Mouse (Mus musculus): Measurements from ENCODE around the gene Thnsl2. TPM values are rescaled to one million over a fixed set of nuclear protein-coding genes. Genes with fewer than 3 reads are reported as not detected.
A peak's percentile ranks its signal among the peaks of the same experiment; 100 is the strongest.

Gene Thnsl2
- polyA plus RNA-seq, 1 experiment from 2014 or later: 4.9 TPM

DNA sequence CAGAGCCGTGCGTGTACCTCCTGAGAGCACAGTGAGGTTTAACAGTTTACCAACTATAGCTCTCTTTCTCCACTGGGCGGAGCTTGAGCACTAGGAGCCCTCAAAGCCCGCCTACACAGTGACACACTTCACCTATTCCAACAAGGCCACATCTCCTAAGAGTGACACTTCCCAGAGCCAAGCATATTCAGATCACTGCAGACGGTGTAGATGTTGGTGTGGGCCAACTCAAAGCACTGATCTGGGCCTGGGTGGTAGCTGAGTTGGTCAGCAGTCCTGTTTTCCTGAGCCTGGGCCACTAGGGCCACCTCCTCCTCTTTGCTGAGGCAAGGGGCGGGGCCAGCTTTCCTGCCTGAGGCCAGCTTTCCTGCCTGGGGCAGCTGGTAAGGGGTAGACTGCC is 20.2 kb upstream of the Thnsl2 start:
- H3K4me3 ChIP-seq (ENCODE audit: low read depth, low read length): no peak overlapping the region
- no peak overlapping the region for H3K27ac ChIP-seq (ENCODE audit: low read depth, low read length)
- no peak overlapping the region for H3K4me2 ChIP-seq
- 0 out of 2 replicates have a peak overlapping the region, but pooled peaks have one; percentile 10 for H3K9ac ChIP-seq (ENCODE audit: low read depth, low read length)
- H3K36me3 ChIP-seq (ENCODE audit: control insufficient read depth, insufficient read depth, low read length): no peaks in the 10 kb centered on the region
- WGBS (ENCODE audit: insufficient replicate concordance): 28% methylated on average over 6 of the region's 6 CpGs
- no peaks in the 10 kb centered on the region for H3K27me3 ChIP-seq (ENCODE audit: control insufficient read depth, insufficient read depth, low read length)
- H3K4me1 ChIP-seq (ENCODE audit: control insufficient read depth, insufficient read depth, low read length): peaks cover 4% of the 10 kb centered on the region; the same call in 1 of the 2 replicates
- H3K9me3 ChIP-seq (replicated peaks; ENCODE audit: control insufficient read depth, low read length): no peaks in the 10 kb centered on the region
- 0 out of 2 replicates have a peak, but pooled peaks have one; percentile 35 for ATAC-seq (replicated peaks; ENCODE audit: insufficient number of reproducible peaks, low FRiP score, low TSS enrichment)

GRCm38 (mm10) chr6:71162269-71162668 is 18.0 kb upstream of the Thnsl2 start:
- no peaks in the 10 kb centered on the region for H3K36me3 ChIP-seq (ENCODE audit: control insufficient read depth, insufficient read depth, low read length)
- H3K27me3 ChIP-seq (ENCODE audit: control insufficient read depth, insufficient read depth, low read length): no peaks in the 10 kb centered on the region
- no peaks in the 10 kb centered on the region for H3K9me3 ChIP-seq (replicated peaks; ENCODE audit: control insufficient read depth, low read length)
- no peak overlapping the region for H3K9ac ChIP-seq (ENCODE audit: low read depth, low read length)
- no peak overlapping the region for H3K4me3 ChIP-seq (ENCODE audit: low read depth, low read length)
- H3K4me2 ChIP-seq: no peak overlapping the region
- H3K4me1 ChIP-seq (ENCODE audit: control insufficient read depth, insufficient read depth, low read length): peaks cover 4% of the 10 kb centered on the region; the same call in 1 of the 2 replicates
- 60% methylated on average over 4 of the region's 4 CpGs for WGBS (ENCODE audit: insufficient replicate concordance)
- no peak overlapping the region for H3K27ac ChIP-seq (ENCODE audit: low read depth, low read length)
- no peak; the same call in 1 of the 2 replicates for ATAC-seq (replicated peaks; ENCODE audit: insufficient number of reproducible peaks, low FRiP score, low TSS enrichment)

DNA sequence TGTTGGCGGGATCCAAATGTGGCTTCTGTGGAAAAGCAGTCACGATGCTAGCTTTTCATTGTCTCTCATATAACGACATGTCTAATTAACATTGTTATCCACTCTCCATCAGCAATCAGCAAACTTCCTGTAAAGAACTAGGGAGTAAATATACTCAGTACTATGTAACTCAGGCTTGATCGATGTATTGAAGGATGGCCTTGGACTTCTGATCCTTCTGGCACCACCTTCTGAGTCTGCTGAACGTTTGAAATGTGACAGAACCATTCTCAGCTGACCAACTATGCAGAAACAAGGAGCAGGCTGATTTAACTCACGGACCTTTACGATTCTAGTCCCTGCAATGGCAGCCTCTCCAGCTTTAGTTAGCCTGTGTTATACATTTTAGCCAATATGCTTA is 17.1 kb upstream of the Thnsl2 start:
- no peak overlapping the region for H3K9ac ChIP-seq (ENCODE audit: low read depth, low read length)
- H3K4me1 ChIP-seq (ENCODE audit: control insufficient read depth, insufficient read depth, low read length): peaks cover 4% of the 10 kb centered on the region; the same call in 1 of the 2 replicates
- no peaks in the 10 kb centered on the region for H3K27me3 ChIP-seq (ENCODE audit: control insufficient read depth, insufficient read depth, low read length)
- ATAC-seq (replicated peaks; ENCODE audit: insufficient number of reproducible peaks, low FRiP score, low TSS enrichment): no peak
- H3K4me3 ChIP-seq (ENCODE audit: low read depth, low read length): no peak overlapping the region
- H3K9me3 ChIP-seq (replicated peaks; ENCODE audit: control insufficient read depth, low read length): no peaks in the 10 kb centered on the region
- no peak overlapping the region for H3K4me2 ChIP-seq
- H3K36me3 ChIP-seq (ENCODE audit: control insufficient read depth, insufficient read depth, low read length): no peaks in the 10 kb centered on the region
- 70% methylated on average over 7 of the region's 7 CpGs for WGBS (ENCODE audit: insufficient replicate concordance)
- no peak overlapping the region for H3K27ac ChIP-seq (ENCODE audit: low read depth, low read length)

DNA sequence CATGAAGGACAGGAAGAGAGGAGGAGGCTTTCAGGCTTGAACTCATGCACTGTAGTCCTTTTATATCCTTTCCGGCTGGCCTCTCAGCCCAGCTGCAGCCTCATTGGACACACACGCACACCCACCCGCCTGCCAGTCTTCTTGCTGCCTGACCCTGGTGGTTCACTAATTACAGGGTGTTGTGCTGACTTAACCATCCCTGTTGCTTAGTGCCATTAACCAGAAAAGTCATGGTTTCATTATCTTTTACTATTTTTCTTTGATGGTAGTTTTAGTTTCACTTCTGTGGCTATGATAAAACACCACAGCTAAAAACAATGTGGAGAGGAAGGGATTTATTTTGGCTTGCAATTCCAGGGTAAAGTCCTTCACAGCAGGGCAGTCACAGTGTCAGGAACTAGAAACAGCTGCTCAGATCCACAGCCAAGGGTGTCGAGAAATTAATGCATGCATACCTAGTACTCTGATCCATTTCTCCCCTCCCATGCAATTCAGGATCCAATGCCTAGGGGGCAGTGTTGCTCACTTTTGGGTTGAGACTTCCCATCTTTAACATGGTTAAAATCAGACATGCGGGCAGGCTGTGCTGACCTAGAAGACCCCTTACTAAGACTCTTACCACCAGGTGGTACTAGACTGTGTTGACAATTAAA is 12.6 kb upstream of the Thnsl2 start:
- H3K4me2 ChIP-seq: no peak overlapping the region
- ATAC-seq (replicated peaks; ENCODE audit: insufficient number of reproducible peaks, low FRiP score, low TSS enrichment): no peak
- no peak overlapping the region for H3K9ac ChIP-seq (ENCODE audit: low read depth, low read length)
- H3K27ac ChIP-seq (ENCODE audit: low read depth, low read length): no peak overlapping the region
- no peaks in the 10 kb centered on the region for H3K4me1 ChIP-seq (ENCODE audit: control insufficient read depth, insufficient read depth, low read length)
- no peaks in the 10 kb centered on the region for H3K27me3 ChIP-seq (ENCODE audit: control insufficient read depth, insufficient read depth, low read length)
- H3K4me3 ChIP-seq (ENCODE audit: low read depth, low read length): no peak overlapping the region
- no peaks in the 10 kb centered on the region for H3K36me3 ChIP-seq (ENCODE audit: control insufficient read depth, insufficient read depth, low read length)
- H3K9me3 ChIP-seq (replicated peaks; ENCODE audit: control insufficient read depth, low read length): no peaks in the 10 kb centered on the region
- 74% methylated on average over 5 of the region's 5 CpGs for WGBS (ENCODE audit: insufficient replicate concordance)

GRCm38 (mm10) chr6:71154861-71155260 is 10.6 kb upstream of the Thnsl2 start:
- 75% methylated on average over 6 of the region's 6 CpGs for WGBS (ENCODE audit: insufficient replicate concordance)
- Histone ChIP-seq H3K4me1 (ENCODE audit: control insufficient read depth, insufficient read depth, low read length) (no peaks in the 10 kb centered on the region), H3K9ac (ENCODE audit: low read depth, low read length) (no peak overlapping the region), H3K9me3 (replicated peaks; ENCODE audit: control insufficient read depth, low read length) (no peaks in the 10 kb centered on the region), H3K27me3 (ENCODE audit: control insufficient read depth, insufficient read depth, low read length) (no peaks in the 10 kb centered on the region), H3K27ac (ENCODE audit: low read depth, low read length) (no peak overlapping the region), H3K4me2 (no peak overlapping the region), H3K36me3 (ENCODE audit: control insufficient read depth, insufficient read depth, low read length) (no peaks in the 10 kb centered on the region), H3K4me3 (ENCODE audit: low read depth, low read length) (no peak overlapping the region)
- ATAC-seq (replicated peaks; ENCODE audit: insufficient number of reproducible peaks, low FRiP score, low TSS enrichment): no peak

GRCm38 (mm10) chr6:71153486-71153885 is 9.2 kb upstream of the Thnsl2 start:
- ATAC-seq (replicated peaks; ENCODE audit: insufficient number of reproducible peaks, low FRiP score, low TSS enrichment): no peak
- Histone ChIP-seq H3K27ac (ENCODE audit: low read depth, low read length) (no peak overlapping the region), H3K4me2 (no peak overlapping the region), H3K4me3 (ENCODE audit: low read depth, low read length) (no peak overlapping the region), H3K36me3 (ENCODE audit: control insufficient read depth, insufficient read depth, low read length) (no peaks in the 10 kb centered on the region), H3K4me1 (ENCODE audit: control insufficient read depth, insufficient read depth, low read length) (no peaks in the 10 kb centered on the region), H3K9ac (ENCODE audit: low read depth, low read length) (no peak overlapping the region), H3K9me3 (replicated peaks; ENCODE audit: control insufficient read depth, low read length) (no peaks in the 10 kb centered on the region), H3K27me3 (ENCODE audit: control insufficient read depth, insufficient read depth, low read length) (no peaks in the 10 kb centered on the region)
- WGBS (ENCODE audit: insufficient replicate concordance): 70% methylated on average over 4 of the region's 4 CpGs

GRCm38 (mm10) chr6:71151098-71151497 is 6.9 kb upstream of the Thnsl2 start:
- 37% methylated on average over 10 of the region's 10 CpGs for WGBS (ENCODE audit: insufficient replicate concordance)
- no peak overlapping the region for H3K9ac ChIP-seq (ENCODE audit: low read depth, low read length)
- H3K9me3 ChIP-seq (replicated peaks; ENCODE audit: control insufficient read depth, low read length): no peaks in the 10 kb centered on the region
- H3K27me3 ChIP-seq (ENCODE audit: control insufficient read depth, insufficient read depth, low read length): no peaks in the 10 kb centered on the region
- H3K27ac ChIP-seq (ENCODE audit: low read depth, low read length): no peak overlapping the region
- no peak overlapping the region for H3K4me3 ChIP-seq (ENCODE audit: low read depth, low read length)
- no peaks in the 10 kb centered on the region for H3K36me3 ChIP-seq (ENCODE audit: control insufficient read depth, insufficient read depth, low read length)
- H3K4me1 ChIP-seq (ENCODE audit: control insufficient read depth, insufficient read depth, low read length): no peaks in the 10 kb centered on the region
- H3K4me2 ChIP-seq: no peak overlapping the region
- ATAC-seq (replicated peaks; ENCODE audit: insufficient number of reproducible peaks, low FRiP score, low TSS enrichment): no peak

DNA sequence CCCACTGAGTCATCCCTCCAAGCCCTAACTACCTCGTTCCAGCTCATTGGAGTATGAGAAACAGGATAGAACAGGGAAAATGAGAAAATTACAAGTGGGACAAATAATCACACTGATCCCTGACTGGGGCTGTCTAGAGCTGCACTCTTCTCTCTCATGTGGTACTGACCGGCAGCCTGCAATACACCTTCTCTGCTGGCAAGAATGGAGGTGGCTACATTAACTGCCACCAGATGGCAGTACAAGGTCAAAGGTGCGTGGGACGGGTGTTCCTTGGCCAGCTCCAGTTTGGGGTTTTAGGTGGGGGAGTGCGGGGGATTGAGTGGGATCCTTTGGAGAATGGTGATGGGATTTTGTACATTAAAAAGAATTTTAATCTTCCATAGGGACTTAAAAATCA is 5.3 kb upstream of the Thnsl2 start:
- H3K36me3 ChIP-seq (ENCODE audit: control insufficient read depth, insufficient read depth, low read length): no peaks in the 10 kb centered on the region
- WGBS (ENCODE audit: insufficient replicate concordance): 13% methylated on average over 5 of the region's 5 CpGs
- peak; percentile 63; the same call in 1 of the 2 replicates for ATAC-seq (replicated peaks; ENCODE audit: insufficient number of reproducible peaks, low FRiP score, low TSS enrichment)
- no peaks in the 10 kb centered on the region for H3K27me3 ChIP-seq (ENCODE audit: control insufficient read depth, insufficient read depth, low read length)
- H3K9me3 ChIP-seq (replicated peaks; ENCODE audit: control insufficient read depth, low read length): no peaks in the 10 kb centered on the region
- no peak overlapping the region for H3K27ac ChIP-seq (ENCODE audit: low read depth, low read length)
- no peak overlapping the region for H3K4me2 ChIP-seq
- H3K9ac ChIP-seq (ENCODE audit: low read depth, low read length): no peak overlapping the region
- no peak overlapping the region for H3K4me3 ChIP-seq (ENCODE audit: low read depth, low read length)
- H3K4me1 ChIP-seq (ENCODE audit: control insufficient read depth, insufficient read depth, low read length): no peaks in the 10 kb centered on the region

DNA sequence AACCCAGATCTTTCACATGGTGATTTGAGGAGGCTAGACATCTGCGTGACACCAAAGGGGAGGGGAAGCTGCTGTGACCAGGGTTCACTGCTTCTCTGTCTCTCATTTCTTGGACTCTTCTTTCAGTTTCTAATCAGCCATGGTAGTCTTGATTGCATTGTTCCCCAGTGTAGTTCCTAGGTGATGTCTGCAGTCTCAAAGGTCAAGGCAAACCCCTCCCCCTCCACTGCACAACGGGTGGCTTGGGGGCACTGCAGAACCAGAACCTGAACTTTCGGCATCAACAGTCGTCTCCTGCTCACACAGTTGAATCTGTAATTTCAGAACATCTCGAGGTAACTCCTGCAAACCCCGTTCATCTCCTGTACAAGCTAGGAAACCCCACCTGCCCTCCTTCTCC is 4.1 kb upstream of the Thnsl2 start:
- no peak overlapping the region for H3K27ac ChIP-seq (ENCODE audit: low read depth, low read length)
- no peaks in the 10 kb centered on the region; the same call in 1 of the 2 replicates for H3K4me1 ChIP-seq (ENCODE audit: control insufficient read depth, insufficient read depth, low read length)
- WGBS (ENCODE audit: insufficient replicate concordance): 74% methylated on average over 6 of the region's 6 CpGs
- H3K4me3 ChIP-seq (ENCODE audit: low read depth, low read length): no peak overlapping the region
- ATAC-seq (replicated peaks; ENCODE audit: insufficient number of reproducible peaks, low FRiP score, low TSS enrichment): no peak
- H3K9me3 ChIP-seq (replicated peaks; ENCODE audit: control insufficient read depth, low read length): no peaks in the 10 kb centered on the region
- H3K9ac ChIP-seq (ENCODE audit: low read depth, low read length): no peak overlapping the region
- no peaks in the 10 kb centered on the region for H3K27me3 ChIP-seq (ENCODE audit: control insufficient read depth, insufficient read depth, low read length)
- H3K36me3 ChIP-seq (ENCODE audit: control insufficient read depth, insufficient read depth, low read length): no peaks in the 10 kb centered on the region
- H3K4me2 ChIP-seq: no peak overlapping the region
